Mouse (Mus musculus): ENCODE data around the gene Prnp. TPM values are rescaled to one million over a fixed set of nuclear protein-coding genes. Genes with fewer than 3 reads are reported as not detected.

The Prnp gene
- total RNA-seq, 2 experiments from 2014 or later: 867 to 903 TPM

DNA sequence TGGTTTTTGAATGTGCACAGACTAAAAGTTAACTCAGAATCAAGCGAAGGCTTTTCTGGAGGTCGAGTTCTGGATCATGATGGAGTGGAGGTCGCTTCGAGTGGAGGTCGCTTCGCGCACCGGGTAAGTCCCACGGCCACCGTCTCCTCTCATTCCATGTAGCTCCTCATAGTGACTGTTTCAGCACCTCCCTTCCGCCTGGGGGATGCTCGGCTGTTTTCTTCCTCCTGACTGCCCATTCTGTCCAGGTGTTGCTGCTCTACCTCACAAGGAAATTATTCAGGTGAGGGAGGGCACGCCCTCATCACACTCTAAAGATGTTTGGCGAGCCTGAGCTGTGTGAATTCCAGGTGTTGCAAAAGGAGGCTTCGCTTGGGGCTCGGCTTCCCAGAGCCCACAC, 36.6 kb downstream of the Prnp start:
- DNase-seq (ENCODE audit: low spot score in 2 of 2): no peak

DNA sequence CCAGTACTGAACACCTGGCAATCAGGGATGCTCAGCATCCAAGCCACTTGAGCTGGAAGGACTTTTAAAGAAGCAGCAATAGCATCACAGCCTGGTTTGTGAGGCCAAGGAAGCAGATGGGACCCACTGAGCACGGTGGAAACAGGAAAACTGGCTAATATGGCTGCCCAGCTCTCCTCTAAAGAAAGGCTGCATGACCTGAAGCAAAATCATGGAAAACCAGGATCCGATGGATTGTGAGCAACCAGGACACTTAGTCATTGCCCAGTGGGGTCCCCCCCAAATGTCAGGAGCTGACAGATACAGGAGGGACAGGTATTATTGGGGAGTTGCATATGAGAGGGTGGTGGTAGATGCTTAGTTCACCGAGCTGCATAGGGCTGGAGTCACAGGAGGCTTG, 38.4 kb downstream of the Prnp start:
- DNase-seq (ENCODE audit: low spot score in 2 of 2): no peak

DNA sequence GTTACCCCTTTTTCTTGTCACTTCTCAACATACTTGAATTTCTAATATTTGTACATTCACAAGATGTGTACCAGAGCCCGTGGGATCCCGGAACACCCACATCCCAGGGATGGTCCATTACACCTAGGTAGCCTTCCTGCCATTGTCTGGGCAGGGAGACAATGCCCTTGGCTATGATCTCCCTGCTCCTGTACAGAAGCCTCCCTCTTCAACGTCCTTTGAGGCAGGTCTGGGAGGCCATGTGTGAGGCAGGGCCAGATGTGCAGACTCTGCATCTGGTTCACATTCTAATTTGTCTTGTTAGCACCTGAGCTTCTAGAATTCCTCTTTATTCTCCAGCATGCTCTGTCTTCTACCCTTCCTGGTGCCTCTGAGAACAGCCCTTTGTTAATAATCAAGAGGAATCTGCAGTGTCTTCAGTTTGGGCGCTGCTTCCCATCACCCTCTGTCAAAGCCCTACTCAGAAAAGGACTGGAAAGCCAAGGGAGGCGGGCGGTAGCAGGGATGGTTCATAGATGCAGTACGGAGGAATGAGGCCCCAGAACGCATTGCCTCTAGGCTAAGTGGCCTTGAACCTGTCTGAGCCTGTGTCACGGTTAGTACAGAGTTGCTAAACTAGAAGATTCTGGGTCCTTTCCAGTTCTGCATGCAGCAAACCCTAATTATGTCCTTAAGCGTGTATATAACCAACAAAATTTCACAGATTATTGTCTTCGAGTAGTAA, 39.4 kb downstream of the Prnp start:
- DNase-seq (ENCODE audit: low spot score in 2 of 2): no peak

DNA sequence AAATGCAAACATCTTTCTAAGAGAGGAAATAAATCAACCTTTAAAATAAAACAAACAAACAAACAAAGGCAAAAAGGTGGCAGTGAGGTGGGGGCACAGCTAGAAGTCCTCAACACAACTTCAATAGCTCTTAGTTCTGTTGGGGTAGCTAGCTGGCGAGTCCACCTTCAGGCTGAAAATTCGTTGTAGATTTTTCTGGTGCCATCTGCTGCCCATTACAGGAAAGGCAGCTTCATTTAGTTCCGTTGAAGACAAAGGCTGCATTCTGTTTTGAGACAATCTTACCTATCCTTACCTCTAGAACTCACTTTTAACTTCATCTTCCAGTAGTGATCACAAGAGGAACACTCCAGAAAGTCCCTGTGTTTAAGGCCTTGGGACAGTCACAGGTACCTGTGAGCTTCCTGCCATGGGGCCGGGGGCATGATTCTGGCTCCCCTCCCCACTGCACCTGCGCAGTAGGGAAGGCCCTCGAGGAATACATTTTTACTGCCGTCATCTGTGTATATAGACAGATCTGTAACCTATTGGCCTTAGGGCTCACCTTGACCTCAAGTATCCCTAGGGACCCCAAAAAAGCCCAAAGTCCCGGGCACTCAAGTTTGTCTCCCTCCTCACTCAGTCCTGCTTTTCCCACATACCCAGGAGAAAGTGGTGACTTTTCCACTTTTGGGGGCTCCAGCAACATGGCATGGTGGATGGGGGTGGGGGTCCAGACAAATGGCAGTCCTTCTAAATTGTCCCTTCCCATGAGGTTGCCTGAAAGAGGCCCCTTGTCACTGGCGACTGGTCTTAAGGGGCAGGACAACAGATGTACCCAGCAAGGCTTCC, 40.3 kb downstream of the Prnp start:
- DNase-seq (ENCODE audit: low spot score in 2 of 2): peak; percentile 70 to 72

DNA sequence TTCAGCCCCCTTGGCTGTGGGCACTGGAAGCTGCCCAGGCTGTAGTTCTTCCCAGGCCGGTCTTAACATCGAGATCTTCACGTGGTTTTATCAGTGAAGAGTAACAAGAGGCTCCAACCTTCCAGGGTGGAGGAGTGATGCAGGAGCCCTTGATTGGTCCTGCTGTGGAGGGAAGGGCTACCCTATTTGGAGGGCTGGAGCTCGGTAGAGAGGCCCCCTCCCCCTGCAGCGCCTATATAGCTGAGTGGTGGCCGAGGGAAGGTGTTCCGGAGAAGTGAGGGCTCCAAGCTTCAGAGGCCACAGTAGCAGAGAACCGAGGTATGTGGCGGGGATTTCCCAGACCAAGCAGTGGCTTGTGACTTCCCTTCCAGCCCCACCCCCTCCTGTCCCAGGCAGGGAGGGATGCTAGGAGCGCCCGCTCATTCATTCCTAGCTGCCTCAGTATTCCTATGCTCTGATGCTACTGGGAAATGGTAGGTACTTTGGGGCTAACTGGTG, 40.9 kb downstream of the Prnp start, which contains the start of gene Prnd:
Prnd (plus strand) TSS at position 264 of the 498 bp plus-strand sequence.
- DNase-seq (ENCODE audit: low spot score in 2 of 2): peak in 1 of 2 experiments; percentile 0

DNA sequence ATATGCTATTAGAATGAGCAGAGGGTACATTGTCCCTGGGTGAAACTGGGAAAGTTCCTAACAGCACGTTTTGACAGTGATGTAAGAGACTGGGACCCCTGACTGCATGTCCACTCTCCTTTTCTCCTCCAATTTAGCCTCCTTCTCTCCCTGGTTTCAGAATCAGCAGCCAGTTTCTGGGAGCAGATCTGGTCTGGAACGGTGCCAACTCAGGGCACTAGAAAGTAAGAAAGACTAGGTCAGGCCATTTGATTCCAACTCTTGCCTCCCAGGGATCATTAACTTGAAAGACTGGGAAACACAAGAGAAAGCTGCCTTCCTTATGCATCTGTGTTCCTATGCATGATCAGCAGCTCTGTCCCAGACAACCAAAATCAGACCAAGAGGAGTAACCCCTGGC, 42.7 kb downstream of the Prnp start:
- DNase-seq (ENCODE audit: low spot score in 2 of 2): no peak

DNA sequence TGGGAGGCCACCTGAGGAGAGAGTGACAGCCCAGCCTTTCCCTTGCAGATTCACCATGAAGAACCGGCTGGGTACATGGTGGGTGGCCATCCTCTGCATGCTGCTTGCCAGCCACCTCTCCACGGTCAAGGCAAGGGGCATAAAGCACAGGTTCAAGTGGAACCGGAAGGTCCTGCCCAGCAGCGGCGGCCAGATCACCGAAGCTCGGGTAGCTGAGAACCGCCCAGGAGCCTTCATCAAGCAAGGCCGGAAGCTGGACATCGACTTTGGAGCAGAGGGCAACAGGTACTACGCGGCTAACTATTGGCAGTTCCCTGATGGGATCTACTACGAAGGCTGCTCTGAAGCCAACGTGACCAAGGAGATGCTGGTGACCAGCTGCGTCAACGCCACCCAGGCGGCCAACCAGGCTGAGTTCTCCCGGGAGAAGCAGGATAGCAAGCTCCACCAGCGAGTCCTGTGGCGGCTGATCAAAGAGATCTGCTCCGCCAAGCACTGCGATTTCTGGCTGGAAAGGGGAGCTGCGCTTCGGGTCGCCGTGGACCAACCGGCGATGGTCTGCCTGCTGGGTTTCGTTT, 43.3 kb downstream of the Prnp start:
- DNase-seq (ENCODE audit: low spot score in 2 of 2): no peak

DNA sequence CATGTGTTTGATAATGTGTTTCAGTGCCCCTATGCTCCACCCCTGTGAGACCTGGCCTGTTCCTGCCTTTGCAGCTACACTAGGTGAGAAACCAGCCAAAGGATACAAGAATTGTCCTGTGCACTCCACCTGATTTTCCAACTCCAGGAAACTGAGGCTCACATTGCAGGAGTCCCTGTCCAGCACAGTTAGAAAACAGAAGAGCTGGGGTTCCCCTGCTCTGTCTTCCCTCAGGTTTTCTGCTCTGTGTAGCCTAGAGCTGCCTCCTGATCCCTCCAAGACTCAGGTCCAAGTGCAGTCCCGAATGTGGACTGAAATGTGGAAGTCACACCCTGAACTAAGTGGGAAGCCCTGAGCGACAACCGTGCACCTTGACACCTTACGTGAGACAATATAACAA, 44.0 kb downstream of the Prnp start:
- no peak for DNase-seq (ENCODE audit: low spot score in 2 of 2)

DNA sequence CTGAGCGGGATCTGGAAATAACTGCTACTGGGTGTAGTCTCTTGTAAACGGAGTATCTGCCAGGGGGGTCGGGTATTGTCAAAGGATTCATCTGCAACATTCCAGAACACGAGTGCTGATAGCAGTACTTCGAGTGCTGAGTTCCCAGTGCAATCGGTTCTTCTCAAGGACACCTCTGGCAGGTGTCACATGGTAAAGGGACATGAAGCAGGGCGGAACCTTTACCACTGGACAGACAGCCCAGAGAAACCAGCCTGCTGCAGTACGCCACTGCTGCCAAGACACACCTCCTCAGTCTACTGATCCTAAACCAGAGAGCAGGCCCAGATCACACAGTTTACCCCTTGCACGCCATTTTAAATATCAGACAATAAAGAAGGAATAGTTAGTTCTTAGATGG, 45.1 kb downstream of the Prnp start:
- DNase-seq (ENCODE audit: low spot score in 2 of 2): no peak

DNA sequence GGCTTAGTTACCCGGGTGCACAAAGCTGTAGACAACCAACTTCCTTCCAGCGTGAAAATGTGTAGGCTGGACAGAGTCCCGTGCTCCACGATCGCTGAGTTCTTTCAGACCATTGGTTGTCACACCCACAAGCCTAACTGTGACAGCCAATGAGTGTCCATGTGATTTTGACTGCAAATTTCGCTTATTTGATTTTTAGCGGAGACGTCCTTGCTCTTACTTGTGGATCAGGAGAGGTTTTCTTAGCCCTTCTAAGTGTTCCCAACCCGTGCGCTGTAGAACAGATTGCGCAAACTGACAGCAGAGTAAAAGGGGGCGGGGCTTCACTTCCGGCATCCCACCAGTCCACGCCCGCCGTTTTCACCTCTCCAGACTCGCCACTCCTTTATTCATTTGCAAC, 45.5 kb downstream of the Prnp start:
- no peak for DNase-seq (ENCODE audit: low spot score in 2 of 2)

DNA sequence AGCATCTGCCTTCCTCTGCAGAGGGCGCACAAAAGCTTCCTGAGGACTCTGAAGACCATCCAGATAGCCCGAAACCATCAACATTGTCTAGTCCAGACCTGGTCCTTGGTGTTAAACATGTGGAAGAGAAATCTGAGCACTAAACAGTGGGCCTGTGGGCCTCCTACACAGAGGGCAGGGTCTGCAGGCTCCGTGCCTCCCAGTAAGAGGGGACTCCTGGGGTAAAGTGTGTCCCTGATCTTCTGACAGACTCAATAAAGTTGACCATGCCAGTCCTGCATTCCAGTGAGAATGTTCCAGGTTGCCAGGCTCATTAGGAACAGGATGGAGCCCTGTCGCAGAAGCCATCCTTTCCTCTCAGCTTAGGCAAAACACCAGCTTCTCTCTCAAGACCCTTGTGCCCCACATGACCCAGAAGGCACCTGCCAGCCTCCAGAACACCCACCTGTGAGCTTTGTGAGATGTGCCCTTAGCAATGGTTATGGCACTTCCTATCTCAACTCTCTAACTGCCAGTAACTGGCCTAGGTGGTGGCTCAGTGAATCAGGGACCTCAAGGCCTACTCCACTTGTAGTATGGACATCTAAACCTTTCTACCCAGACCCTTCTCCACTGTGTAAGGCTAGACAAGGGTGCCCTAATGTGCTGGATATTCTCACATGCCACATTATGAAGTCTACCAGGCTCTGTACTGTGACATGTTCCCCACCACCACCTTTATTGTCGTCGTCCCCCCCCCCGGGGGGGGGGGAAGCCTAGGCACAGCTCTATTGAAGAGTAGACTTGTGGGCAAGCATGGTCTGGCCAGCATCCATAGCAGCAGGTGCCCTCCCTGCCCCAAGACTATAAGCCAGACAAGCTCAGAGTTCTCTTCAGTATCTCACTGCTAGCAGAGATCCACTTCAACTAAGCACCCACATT, 46.9 kb downstream of the Prnp start:
- no peak for DNase-seq (ENCODE audit: low spot score in 2 of 2)

DNA sequence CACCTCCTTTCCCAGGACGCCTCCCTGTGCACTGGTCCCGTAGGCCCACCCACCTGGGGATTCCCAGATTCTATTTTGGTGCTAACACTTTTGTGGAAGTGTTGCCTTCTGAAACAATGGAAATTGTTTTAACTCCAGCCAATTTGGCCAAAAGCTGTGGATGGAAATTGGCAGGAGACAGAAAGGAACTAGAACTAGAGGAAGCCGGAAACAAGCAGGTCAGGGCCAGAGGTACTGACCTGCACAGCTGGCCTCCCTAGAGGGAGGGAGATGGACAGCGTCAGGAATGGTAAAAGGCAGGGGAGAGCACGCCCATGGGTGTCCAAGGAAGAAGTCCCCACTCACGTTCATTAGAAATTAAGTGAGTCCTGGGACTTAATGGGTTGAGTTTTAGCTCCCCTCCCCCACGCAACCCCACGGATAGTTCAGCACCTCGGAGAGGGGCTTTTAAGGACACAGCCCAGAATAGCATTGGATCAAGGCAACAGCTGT, 48.0 kb downstream of the Prnp start:
- no peak for DNase-seq (ENCODE audit: low spot score in 2 of 2)

DNA sequence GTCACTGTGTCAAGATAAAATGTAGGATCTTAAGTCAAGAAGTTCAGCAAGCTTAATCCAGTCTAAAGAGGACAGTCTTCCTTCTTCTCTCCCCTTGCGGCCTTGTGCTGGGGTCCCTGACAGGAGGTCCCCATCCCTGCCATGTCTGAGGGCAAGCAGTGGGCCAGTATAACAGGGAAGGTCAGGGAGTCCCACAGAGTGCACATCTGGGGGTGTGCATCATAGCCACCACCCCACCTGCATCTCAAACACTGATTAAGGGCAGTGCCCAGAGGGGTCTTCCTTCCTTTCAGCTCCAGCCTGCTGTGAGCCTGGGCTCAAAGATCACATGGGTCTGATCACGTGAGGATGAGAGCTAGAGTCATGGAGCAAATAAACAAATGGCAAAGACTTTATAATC, 51.9 kb downstream of the Prnp start:
- DNase-seq (ENCODE audit: low spot score in 2 of 2): no peak

DNA sequence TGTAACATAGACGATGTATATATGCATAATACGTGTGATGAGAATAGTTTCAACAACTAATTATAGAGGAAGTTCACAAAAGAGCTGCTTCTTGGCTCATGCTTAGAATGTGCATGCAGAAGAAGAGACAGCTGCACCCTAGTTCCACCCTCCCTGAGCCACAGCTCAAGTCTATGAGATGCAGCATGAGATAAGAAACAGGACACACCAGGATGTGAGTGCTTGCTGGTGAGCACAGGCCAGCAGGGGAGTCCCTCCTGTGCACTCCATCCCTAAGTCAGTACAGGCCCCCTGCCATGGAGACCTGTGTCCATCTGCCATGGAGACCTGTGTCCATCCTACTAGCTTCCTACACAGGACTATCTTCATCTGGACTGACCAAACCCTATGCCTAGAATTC, 60.9 kb downstream of the Prnp start:
- no peak for DNase-seq (ENCODE audit: low spot score in 2 of 2)

DNA sequence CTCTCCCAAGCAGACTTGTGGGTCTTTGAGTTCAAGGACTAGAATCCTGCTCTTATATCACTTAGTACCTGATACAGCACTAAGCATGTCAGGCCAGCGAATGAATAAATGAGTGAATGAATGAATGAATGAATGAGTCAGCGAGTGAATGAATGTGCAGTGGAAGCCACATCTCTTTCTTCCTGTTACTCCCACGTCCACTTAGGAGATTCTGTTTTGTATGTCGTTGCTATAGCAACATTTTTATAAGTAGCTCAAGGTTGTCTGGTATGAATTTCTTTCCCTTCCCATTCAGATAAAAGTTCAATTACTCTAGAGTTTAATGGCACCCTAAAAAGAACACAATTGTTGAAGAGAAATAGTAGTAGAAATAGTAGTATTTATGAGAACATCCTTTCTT, 61.4 kb downstream of the Prnp start:
- no peak for DNase-seq (ENCODE audit: low spot score in 2 of 2)

DNA sequence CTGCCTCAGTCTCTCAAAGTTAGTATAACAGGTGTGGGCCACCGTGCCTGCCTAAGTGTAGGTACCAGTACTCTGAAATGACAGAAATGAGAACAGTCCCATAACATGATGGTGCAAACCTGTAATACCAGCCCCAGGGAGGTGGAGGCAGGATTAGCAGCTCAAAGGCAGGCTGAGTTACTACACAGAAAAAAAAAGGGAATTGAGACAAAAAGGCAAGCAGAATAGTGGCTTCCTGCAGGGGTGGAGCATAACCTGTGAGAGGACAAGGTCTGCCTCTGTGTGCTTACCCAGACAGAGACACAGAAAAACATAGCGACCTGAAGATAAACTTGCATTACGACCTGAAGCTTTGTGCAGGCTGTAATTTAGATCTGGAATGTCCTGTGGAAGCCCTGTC, 66.9 kb downstream of the Prnp start:
- no peak for DNase-seq (ENCODE audit: low spot score in 2 of 2)

DNA sequence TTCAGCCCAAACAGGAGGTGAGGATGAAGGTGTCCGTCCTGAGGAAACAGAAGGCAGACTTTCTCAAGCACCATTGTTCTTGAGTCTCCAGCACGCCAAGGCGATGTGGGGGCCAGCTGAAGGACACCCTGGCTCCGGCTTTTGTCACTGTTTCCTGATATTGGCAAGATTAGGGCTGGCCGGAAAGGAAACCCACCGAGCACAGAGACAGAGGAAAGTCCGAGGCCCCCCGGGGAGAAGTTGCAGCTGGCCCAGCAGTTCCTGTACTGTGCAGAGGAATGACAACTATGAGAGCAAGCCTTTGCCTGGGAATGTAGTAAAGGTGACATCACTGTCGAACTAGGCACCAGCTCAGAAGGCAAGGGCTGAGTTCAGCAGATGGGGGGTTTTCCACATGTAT, 71.1 kb downstream of the Prnp start:
- DNase-seq (ENCODE audit: low spot score in 2 of 2): peak in 1 of 2 experiments; percentile 1

DNA sequence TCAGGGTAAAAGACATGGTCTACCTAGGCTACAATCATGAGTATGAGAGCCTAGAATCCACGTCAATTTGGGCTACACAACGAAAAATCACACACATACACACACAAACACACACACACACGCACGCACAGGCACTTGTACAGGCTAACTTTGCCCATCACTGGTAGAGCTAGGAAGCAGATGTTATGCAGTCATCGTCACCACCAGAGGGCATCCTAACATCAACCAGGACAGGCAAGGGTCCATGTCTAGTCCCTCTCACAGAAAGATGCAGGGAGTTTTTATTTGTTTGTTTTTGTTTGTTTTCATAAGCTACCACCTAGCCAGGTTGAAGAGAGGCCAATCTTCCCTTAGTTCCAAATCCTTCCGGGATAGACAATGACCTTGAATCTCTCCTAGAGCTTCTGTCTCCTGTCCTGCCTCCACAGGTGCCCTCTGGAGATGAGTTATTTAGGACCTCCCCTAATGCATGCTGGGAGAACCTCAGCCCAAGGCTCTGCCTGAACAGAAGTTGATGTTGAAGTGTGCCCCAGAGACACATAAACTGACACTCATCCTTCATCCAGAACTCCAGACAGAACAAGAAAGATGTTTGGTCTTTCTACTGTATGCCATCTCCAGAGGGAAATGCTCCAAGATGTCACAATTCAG, 72.9 kb downstream of the Prnp start:
- DNase-seq (ENCODE audit: low spot score in 2 of 2): peak; percentile 60 to 70

DNA sequence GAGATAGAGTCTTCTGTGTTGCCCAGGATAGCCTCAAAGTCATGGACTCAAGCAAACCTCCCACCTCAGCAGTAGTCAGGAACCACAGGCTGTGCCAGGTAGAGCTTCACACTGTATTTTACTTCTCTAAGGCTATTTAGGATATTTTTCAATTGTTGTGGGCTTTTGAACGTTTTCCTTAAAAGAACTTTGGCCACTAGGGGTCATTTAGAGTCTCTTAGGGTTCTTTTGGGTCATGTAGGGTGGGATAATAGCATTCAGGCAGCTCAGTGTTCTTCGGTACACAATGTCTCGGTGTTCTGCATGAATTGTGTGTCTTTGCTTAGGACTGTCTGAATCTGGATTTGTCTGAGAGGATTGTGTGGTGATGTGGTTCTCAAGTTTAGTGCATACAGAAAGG, 78.2 kb downstream of the Prnp start:
- no peak for DNase-seq (ENCODE audit: low spot score in 2 of 2)
